Mouse (Mus musculus): ENCODE results near the gene Ren1. TPM values are rescaled to one million over a fixed set of nuclear protein-coding genes. Genes with fewer than 3 reads are reported as not detected.

Ren1 gene
- polyA plus RNA-seq, 1 experiment from 2014 or later = 6.1 TPM

DNA sequence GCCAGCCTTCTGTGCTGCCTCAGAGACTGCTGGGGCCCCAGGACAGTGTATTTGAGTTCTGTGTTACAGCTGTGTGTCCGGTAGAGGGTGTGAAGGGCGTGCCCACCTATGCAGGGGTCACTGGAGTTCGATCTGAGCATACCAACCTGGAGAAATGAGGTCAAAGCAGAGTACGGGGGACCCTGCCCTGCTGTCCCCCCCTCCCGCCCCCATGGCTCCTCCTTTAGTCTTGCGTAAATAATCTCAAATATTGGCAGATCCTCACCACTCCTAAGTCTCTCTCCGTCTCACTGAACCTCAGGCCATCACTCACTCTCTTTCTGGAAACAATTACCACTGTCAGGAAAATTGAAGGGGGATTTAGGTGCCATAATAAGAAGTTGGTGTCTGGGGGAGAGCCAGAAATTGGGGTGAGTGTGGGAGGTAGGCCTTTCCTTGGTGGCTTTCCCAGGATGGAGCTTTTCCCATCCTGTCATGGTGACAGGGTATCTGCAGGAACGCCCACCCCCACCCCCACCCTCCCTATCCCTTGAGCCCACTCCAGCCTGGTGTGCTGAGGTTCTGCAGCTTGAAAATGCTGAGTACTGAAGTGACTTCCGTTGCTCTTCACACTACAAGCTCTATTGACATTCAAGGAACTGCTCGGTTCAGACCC, 16.8 kb downstream of the Ren1 start:
- no peaks in the 10 kb centered on the region for H3K36me3 ChIP-seq (ENCODE audit: control insufficient read depth, insufficient read depth, low read length)
- no peak for ATAC-seq (ENCODE audit: low FRiP score, low TSS enrichment)
- H3K4me1 ChIP-seq (replicated peaks; ENCODE audit: control insufficient read depth, insufficient read depth) = no peaks in the 10 kb centered on the region
- H3K9ac ChIP-seq (ENCODE audit: low read length) = no peak overlapping the region
- TF ChIP-seq CTCF (IDR thresholded peaks at IDR 0.05; ENCODE audit: low read depth) (no peak), EP300 (optimal IDR thresholded peaks at IDR 0.05) (no peak)
- H3K9me3 ChIP-seq (ENCODE audit: control insufficient read depth, low read length) = no peaks in the 10 kb centered on the region
- no peak overlapping the region; the same call in 1 of the 2 replicates for H3K27ac ChIP-seq (replicated peaks)
- no peak overlapping the region for H3K4me2 ChIP-seq (replicated peaks; ENCODE audit: low read depth)
- no peak overlapping the region for H3K4me3 ChIP-seq (ENCODE audit: low read depth, low read length)
- 29% methylated on average over 10 of the region's 10 CpGs for WGBS
- no peaks in the 10 kb centered on the region for H3K27me3 ChIP-seq (ENCODE audit: control insufficient read depth, insufficient read depth, low read length)
- no peak for DNase-seq (ENCODE audit: low spot score)

DNA sequence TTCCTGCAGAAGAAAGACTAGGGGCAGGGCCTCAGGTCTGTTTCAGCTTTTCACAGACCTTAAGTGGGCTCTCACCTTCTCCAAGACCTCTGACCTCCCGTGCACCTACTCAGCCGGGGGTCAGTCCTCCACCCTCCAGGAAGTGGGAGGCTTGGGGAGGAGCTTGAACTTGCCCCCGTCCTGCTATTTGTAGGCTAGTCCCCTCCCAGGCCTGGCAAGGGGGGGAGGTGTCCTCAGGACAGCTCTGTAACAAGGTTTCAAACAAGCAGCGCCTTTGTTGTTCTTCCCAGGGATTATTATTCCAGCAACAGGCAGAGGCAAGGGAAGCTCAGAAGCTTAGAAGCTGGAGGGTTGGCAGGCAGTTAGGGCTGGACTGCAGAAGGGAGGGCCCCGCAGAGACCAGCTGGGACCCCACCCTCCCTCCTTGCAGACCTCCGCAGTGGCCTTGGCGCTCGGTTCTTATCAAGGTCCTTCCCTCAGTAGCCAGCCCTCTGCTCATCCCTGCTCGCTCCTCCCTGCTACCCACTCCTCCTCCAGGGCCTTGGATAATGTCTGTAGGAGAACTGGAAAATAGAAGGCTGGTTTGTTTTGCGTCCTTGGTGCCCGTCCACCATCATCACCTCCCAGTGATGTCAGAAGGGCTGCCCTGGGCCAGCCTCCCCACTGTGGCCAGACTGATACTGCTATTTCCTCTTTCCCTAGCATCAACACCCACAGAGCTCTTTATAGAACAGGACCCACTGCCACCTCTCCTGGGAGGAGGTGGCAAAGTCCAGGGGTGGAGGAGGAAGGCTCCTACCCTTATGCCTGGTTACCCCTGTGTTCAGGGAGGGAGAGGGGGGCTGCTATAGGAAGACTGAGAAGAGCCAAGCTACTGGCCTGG, 17.5 kb downstream of the Ren1 start:
- 20% methylated on average over 10 of the region's 11 CpGs for WGBS

DNA sequence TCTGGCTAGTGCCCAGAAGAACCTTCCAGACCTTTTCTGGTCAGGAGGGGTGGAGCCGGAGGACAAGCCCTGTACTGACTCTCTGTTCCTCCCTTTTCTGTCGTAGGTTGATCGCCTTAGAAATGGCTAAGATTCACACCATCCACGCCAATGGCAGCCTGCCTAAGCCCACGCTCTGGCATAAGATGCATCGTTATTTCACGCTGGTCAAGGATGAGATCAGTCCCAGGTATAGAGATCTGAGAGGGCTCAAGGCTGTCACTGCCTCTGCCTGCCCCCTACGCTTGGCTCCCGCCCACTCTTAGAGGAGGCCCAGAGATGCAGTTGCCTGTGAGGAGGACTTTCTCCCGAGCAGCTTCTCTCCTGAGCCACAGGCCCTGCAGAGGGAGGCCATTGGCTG, 18.3 kb downstream of the Ren1 start:
- 69% methylated on average over 10 of the region's 10 CpGs for WGBS
- Histone ChIP-seq H3K27me3 (ENCODE audit: control insufficient read depth, insufficient read depth, low read length) (no peaks in the 10 kb centered on the region), H3K36me3 (ENCODE audit: control insufficient read depth, insufficient read depth, low read length) (no peaks in the 10 kb centered on the region), H3K4me2 (replicated peaks; ENCODE audit: low read depth) (no peak overlapping the region), H3K27ac (replicated peaks) (0 out of 2 replicates have a peak overlapping the region, but pooled peaks have one; percentile 9), H3K4me3 (ENCODE audit: low read depth, low read length) (no peak overlapping the region), H3K9me3 (ENCODE audit: control insufficient read depth, low read length) (no peaks in the 10 kb centered on the region), H3K4me1 (replicated peaks; ENCODE audit: control insufficient read depth, insufficient read depth) (no peaks in the 10 kb centered on the region), H3K9ac (ENCODE audit: low read length) (no peak overlapping the region)
- TF ChIP-seq CTCF (IDR thresholded peaks at IDR 0.05; ENCODE audit: low read depth) (no peak), EP300 (optimal IDR thresholded peaks at IDR 0.05) (no peak)
- no peak for ATAC-seq (ENCODE audit: low FRiP score, low TSS enrichment)
- DNase-seq (ENCODE audit: low spot score) = no peak

More for the DNA sequence above, 17.5 kb downstream of the Ren1 start:
- H3K9ac ChIP-seq (ENCODE audit: low read length) = no peak overlapping the region
- DNase-seq (ENCODE audit: low spot score) (no peak), ATAC-seq (ENCODE audit: low FRiP score, low TSS enrichment) (no peak)
- H3K4me1 ChIP-seq (replicated peaks; ENCODE audit: control insufficient read depth, insufficient read depth) = no peaks in the 10 kb centered on the region
- no peak overlapping the region for H3K4me3 ChIP-seq (ENCODE audit: low read depth, low read length)
- H3K27me3 ChIP-seq (ENCODE audit: control insufficient read depth, insufficient read depth, low read length) = no peaks in the 10 kb centered on the region
- H3K4me2 ChIP-seq (replicated peaks; ENCODE audit: low read depth) = no peak overlapping the region
- H3K9me3 ChIP-seq (ENCODE audit: control insufficient read depth, low read length) = no peaks in the 10 kb centered on the region
- peak overlapping the region; percentile 9; the same call in 1 of the 2 replicates for H3K27ac ChIP-seq (replicated peaks)
- H3K36me3 ChIP-seq (ENCODE audit: control insufficient read depth, insufficient read depth, low read length) = no peaks in the 10 kb centered on the region
- TF ChIP-seq CTCF (IDR thresholded peaks at IDR 0.05; ENCODE audit: low read depth) (no peak), EP300 (optimal IDR thresholded peaks at IDR 0.05) (no peak)

DNA sequence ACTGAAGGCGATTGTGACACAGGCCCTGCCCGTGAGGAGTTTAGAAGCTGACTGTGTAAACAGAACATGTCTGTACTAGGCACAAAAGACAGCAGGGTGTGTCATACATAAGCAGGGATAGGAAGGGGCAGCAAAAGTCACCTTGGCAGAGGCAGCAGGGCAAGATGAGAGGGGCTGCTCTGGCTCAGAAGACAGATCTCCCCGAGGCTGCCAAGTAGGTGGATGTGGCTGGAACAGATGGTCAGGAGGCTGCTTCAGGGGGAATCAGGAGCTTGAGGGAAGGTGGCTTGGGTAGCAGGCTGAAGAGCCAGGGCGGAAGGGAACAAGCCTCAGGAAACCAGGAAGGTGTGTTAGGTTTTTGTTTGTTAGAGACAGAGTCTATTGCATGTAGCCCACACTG, 20.0 kb downstream of the Ren1 start:
- Histone ChIP-seq H3K4me2 (replicated peaks; ENCODE audit: low read depth) (no peak overlapping the region), H3K9ac (ENCODE audit: low read length) (no peak overlapping the region), H3K36me3 (ENCODE audit: control insufficient read depth, insufficient read depth, low read length) (no peaks in the 10 kb centered on the region), H3K4me3 (ENCODE audit: low read depth, low read length) (no peak overlapping the region), H3K27ac (replicated peaks) (peak overlapping the region; percentile 71; the same call in 1 of the 2 replicates), H3K4me1 (replicated peaks; ENCODE audit: control insufficient read depth, insufficient read depth) (no peaks in the 10 kb centered on the region), H3K9me3 (ENCODE audit: control insufficient read depth, low read length) (no peaks in the 10 kb centered on the region), H3K27me3 (ENCODE audit: control insufficient read depth, insufficient read depth, low read length) (no peaks in the 10 kb centered on the region)
- DNase-seq (ENCODE audit: low spot score) (no peak), ATAC-seq (ENCODE audit: low FRiP score, low TSS enrichment) (peak; percentile 28)
- TF ChIP-seq EP300 (optimal IDR thresholded peaks at IDR 0.05) (no peak), CTCF (IDR thresholded peaks at IDR 0.05; ENCODE audit: low read depth) (no peak)
- WGBS = 36% methylated on average over 4 of the region's 4 CpGs

DNA sequence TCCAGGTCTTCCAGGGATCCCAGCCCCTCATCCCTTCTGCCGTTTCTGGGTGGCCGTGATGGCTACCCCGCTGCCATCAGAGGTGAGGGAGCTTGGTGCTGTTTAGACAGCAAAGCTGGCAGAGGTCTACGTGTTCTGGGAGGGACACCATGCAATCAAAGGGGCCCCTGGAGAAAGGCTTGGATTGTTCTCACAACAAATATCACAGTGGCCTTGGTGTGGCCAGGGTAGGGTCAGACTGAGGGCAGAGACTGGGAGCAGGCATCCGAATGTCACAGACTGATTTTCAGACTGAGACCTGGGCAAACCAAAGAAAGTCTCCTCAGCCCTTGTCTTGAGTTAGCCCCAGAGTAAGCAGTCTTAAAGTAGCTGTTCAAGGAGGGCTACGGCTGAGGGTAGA, 21.1 kb downstream of the Ren1 start:
- Histone ChIP-seq H3K36me3 (ENCODE audit: control insufficient read depth, insufficient read depth, low read length) (no peaks in the 10 kb centered on the region), H3K4me2 (replicated peaks; ENCODE audit: low read depth) (no peak overlapping the region), H3K27me3 (ENCODE audit: control insufficient read depth, insufficient read depth, low read length) (no peaks in the 10 kb centered on the region), H3K9ac (ENCODE audit: low read length) (no peak overlapping the region), H3K4me1 (replicated peaks; ENCODE audit: control insufficient read depth, insufficient read depth) (no peaks in the 10 kb centered on the region), H3K9me3 (ENCODE audit: control insufficient read depth, low read length) (no peaks in the 10 kb centered on the region), H3K27ac (replicated peaks) (no peak overlapping the region), H3K4me3 (ENCODE audit: low read depth, low read length) (no peak overlapping the region)
- 78% methylated on average over 6 of the region's 6 CpGs for WGBS
- no peak for ATAC-seq (ENCODE audit: low FRiP score, low TSS enrichment)
- DNase-seq (ENCODE audit: low spot score) = no peak
- no peak for TF ChIP-seq CTCF (IDR thresholded peaks at IDR 0.05; ENCODE audit: low read depth)
- TF ChIP-seq EP300 (optimal IDR thresholded peaks at IDR 0.05) = no peak

DNA sequence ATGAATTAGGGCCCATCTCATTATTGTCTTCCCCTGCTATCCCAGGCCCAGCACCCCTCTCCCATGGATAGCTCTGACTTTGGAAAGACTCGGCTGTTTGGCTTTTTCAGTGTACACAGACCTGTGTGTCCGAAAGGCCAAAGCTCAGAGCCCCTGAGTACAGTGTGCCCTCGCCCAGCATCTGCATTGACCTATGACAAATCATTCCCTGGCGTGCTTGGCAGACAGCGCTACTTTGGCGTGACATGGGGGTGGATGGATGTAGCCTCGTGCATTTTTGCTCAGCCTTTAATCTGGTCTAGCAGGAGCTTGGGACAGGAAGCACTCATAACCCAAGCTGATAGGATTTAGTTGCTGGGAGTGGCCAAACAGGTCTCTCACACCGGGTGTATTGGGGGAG, 21.8 kb downstream of the Ren1 start:
- TF ChIP-seq CTCF (IDR thresholded peaks at IDR 0.05; ENCODE audit: low read depth) (no peak), EP300 (optimal IDR thresholded peaks at IDR 0.05) (no peak)
- WGBS = 47% methylated on average over 8 of the region's 8 CpGs
- no peaks in the 10 kb centered on the region for H3K4me1 ChIP-seq (replicated peaks; ENCODE audit: control insufficient read depth, insufficient read depth)
- no peak overlapping the region for H3K4me3 ChIP-seq (ENCODE audit: low read depth, low read length)
- ATAC-seq (ENCODE audit: low FRiP score, low TSS enrichment) (no peak), DNase-seq (ENCODE audit: low spot score) (no peak)
- no peak overlapping the region for H3K4me2 ChIP-seq (replicated peaks; ENCODE audit: low read depth)
- no peaks in the 10 kb centered on the region for H3K27me3 ChIP-seq (ENCODE audit: control insufficient read depth, insufficient read depth, low read length)
- no peaks in the 10 kb centered on the region for H3K9me3 ChIP-seq (ENCODE audit: control insufficient read depth, low read length)
- H3K36me3 ChIP-seq (ENCODE audit: control insufficient read depth, insufficient read depth, low read length) = no peaks in the 10 kb centered on the region
- no peak overlapping the region for H3K9ac ChIP-seq (ENCODE audit: low read length)
- H3K27ac ChIP-seq (replicated peaks) = 0 out of 2 replicates have a peak overlapping the region, but pooled peaks have one; percentile 30
